Mouse (Mus musculus) thymus, postnatal 25 days (tissue): ENCODE results near the gene B3gat2.

ENCODE experiments used
- DNase-seq: peaks from one replicate; pipeline ENCODE4 v3.0.0; 2022

Gene B3gat2

GRCm38 (mm10) chr1:23761502-23762135 is at the start of gene B3gat2:
Gene B3gat2 (plus strand): TSS chr1:23761753.
- DNase-seq = no peak

- DNase-seq = no peak
These were observed 41.2 kb upstream of the B3gat2 start for GRCm38 (mm10) chr1:23720326-23720725.

- DNase-seq = no peak
These were observed 40.5 kb upstream of the B3gat2 start for GRCm38 (mm10) chr1:23721036-23721435.

- DNase-seq = no peak
These were observed 38.8 kb upstream of the B3gat2 start for GRCm38 (mm10) chr1:23722469-23723372.

GRCm38 (mm10) chr1:23731324-23731723 is 30.2 kb upstream of the B3gat2 start:
- DNase-seq = no peak

- no peak for DNase-seq
These were observed 10.6 kb upstream of the B3gat2 start for GRCm38 (mm10) chr1:23750864-23751532.

GRCm38 (mm10) chr1:23753091-23753490 is 8.5 kb upstream of the B3gat2 start:
- DNase-seq = no peak

- DNase-seq = no peak
These were observed 8.0 kb upstream of the B3gat2 start for GRCm38 (mm10) chr1:23753591-23753990.

- no peak for DNase-seq
These were observed 7.2 kb upstream of the B3gat2 start for GRCm38 (mm10) chr1:23754340-23754739.

- DNase-seq = no peak
These were observed 6.6 kb upstream of the B3gat2 start for GRCm38 (mm10) chr1:23754967-23755366.

- DNase-seq = no peak
These were observed 659 bp downstream of the B3gat2 start for GRCm38 (mm10) chr1:23762136-23762687.

GRCm38 (mm10) chr1:23762782-23763630 is 1.5 kb downstream of the B3gat2 start:
- DNase-seq = peak; percentile 73

GRCm38 (mm10) chr1:23763726-23764125 is 2.2 kb downstream of the B3gat2 start:
- no peak for DNase-seq

- no peak for DNase-seq
These were observed 3.2 kb downstream of the B3gat2 start for GRCm38 (mm10) chr1:23764710-23765109.

GRCm38 (mm10) chr1:23773039-23773438 is 11.5 kb downstream of the B3gat2 start:
- no peak for DNase-seq

GRCm38 (mm10) chr1:23792737-23793533 is 31.4 kb downstream of the B3gat2 start:
- DNase-seq = peak; percentile 56

- DNase-seq = no peak
These were observed 36.8 kb downstream of the B3gat2 start for GRCm38 (mm10) chr1:23798306-23798705.

- no peak for DNase-seq
These were observed 60.1 kb downstream of the B3gat2 start for GRCm38 (mm10) chr1:23821615-23822014.

GRCm38 (mm10) chr1:23826887-23827758 is 65.6 kb downstream of the B3gat2 start:
- peak; percentile 31 for DNase-seq

- no peak for DNase-seq
These were observed 72.7 kb downstream of the B3gat2 start for GRCm38 (mm10) chr1:23834246-23834645.
